Mouse (Mus musculus) skeletal muscle tissue, adult 2 months (tissue): Measurements from ENCODE around the gene Etfb.
"Not testable (repeated sequence)": the region's sequence is repeated elsewhere in the genome, so short reads cannot be mapped to it uniquely, and the experiment has no call there.

Experiments
- DNase-seq: peaks from one replicate; pipeline ENCODE4 v3.0.0-alpha.2; 2012; ENCODE audit warnings: low read depth, low spot score

Etfb gene

DNA sequence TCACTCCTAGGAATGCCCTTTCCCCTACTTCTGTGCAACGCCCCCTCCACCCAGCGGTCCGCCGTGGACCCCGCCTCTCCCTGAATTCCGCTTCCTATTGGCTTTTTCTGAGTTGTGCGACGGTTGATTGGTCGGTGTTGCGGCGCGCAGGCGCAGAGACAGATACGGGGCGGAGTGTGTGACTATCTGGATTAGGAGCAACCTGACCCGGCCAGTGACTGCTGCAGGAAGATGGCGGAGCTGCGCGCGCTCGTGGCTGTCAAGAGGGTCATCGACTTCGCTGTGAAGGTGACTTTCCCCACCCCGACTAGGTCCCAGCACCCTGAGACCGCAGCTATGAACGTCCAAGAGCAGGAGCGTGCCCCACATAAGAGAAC, at the start of gene Etfb, which contains the start of gene Gm45233:
TSS of gene Etfb (plus strand) at position 167 of the 377 bp plus-strand sequence.
TSS of gene Gm45233 (plus strand) at position 212 of the 377 bp plus-strand sequence.
- peak; percentile 98 for DNase-seq

DNA sequence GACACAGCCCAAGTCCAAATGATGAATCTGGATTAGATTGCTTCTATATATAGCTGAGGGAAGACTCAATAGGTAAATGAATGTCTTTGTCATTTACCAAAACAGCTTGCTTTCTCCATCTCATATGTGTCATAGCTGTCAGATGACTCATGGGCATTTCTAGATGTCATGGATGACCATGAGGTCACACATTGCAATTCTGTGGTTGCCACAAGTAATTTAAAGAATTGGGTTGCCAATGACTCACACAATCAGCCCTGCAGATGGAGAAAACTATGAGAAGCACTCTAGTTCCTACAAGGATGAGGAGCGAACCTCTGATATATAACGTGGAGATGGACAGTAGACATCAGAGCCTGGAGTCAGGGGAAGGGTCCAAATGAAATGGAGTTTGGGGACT, 44.4 kb upstream of the Etfb start:
- DNase-seq = no peak

DNA sequence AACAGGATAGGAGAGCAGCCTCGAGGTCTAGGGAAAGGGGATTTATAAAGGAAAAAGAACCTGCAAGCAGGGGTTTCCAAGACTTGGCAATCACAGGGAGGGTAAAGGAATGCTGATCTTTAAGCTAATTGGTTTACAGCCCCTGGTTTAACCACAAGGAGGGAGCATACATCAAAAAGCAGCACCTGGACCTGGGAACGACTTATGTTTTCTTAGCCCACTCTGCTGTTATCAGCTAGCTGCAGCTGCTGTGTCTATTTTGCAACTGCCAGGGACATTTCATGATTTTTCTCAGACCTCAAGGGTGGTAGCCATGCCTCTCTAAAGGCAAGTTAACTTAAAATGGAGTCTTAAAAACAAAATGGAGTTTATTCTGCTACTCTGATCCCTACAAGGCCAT, 41.2 kb upstream of the Etfb start:
- no peak for DNase-seq

DNA sequence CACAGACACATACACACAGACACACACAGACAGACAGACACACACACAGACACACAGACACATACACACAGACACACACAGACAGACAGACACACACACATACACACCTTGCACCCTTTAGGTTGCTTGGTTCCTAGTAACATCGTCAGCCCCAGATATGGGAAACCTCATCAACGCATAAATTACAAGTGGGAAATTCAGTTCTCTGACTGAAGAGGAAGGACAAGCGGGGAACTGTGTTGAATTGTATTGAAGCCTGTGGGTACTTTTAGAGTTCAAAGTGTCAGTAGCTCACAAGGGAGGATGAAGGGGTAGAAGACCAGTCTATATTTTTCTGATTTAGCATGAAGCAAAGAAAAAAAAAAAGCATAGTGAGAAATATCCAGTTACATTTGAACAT, 36.3 kb upstream of the Etfb start:
- DNase-seq = no peak

DNA sequence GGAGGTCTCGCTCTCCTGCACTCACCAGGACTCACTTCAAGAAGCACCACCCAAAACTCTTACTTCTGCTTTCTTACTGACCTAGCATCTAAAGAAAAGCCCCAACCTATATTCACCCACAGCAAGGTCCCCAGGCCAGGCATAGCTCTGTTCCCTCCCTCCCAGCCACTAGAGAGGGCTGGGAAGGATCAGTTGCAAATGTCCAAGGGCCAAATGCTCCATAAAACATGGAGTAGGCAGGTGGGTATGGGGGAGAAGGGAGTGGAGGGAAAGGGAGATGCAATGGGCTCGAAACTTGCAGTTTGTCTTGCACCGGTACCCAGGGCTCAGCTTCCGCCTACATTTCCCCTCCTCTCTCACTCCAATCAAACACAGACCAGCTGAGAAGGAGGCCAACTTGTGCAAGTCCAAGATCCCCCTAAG, 35.7 kb upstream of the Etfb start, which contains the start of gene Siglecg:
TSS of gene Siglecg (plus strand) at position 74 of the 423 bp plus-strand sequence.
- DNase-seq = no peak

DNA sequence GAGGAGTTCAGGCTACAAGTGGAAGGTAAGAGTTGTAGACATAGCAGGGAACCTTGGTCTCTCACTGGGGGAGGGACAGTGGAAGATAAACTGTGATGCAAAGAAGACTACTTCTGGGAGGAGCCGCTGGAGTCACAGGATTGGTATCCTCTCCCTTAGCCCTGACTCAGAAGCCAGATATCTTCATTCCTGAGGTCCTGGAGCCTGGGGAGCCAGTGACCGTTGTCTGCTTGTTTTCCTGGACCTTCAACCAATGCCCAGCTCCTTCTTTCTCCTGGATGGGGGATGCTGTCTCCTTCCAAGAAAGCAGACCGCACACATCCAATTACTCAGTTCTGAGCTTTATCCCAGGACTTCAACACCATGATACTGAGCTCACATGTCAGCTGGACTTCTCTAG, 34.8 kb upstream of the Etfb start:
- no peak for DNase-seq

DNA sequence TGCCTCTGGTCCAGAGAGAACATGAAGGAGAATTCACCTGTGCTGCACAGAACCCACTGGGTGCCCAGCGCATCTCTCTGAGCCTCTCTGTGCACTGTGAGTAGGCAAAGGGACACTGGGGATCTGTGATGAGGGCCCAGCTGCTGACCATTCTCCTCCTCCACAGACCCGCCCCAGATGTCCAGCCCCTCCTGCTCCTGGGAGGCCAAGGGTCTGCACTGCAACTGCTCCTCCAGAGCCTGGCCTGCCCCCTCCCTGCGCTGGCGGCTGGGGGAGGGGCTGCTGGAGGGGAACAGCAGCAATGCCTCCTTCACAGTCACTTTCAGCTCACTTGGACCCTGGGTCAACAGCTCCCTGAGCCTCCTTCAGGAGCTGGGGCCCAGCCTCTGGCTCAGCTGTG, 32.2 kb upstream of the Etfb start:
- not testable (repeated sequence) for DNase-seq

DNA sequence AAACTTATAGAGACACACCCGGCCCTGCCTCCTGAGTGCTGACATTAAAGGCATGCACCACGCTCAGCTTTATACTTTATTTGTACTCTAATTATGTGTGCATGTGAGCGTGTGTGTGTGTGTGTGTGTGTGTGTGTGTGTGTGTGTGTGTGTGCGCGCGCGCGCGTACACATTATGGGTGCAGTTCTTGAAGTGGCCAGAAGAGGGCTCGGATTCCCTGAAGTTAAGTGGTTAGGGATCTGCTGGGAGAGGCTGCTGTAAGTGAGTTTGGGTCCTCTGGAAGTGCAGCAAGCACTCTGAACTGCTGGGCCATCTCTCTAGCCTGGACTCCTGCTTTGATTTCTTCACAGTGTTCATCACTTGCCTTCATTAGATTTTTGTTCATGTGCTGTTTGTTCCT, 26.6 kb upstream of the Etfb start:
- no peak for DNase-seq

DNA sequence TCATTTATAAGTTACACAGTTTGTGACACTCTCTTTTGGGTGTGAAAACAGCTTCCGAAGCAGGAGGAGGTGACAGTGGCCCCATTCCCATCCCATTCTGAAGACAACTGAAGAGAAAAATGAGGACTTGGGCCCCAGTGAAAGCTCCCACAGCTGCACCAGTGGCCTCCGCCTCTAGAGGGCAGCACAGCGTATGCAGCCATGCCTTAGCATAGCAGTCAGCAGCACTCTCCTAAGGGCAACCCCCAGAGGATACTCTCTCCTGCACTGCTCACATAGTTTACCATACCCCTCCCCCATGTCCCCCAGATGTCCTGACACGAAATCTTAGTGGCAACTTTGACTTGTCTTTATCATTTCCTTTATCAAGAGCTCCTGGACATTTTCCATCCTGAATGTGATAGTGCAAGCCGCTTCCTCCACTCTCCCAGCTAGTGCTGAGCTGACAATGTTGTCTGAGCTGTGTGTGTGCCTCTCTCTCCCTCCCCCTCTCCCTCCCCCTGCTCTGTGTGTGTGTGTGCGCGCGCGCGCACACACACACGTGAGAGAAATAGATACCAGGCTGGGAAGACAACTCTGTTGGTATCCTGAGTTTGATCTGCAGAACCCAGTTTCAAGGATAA, 20.8 kb upstream of the Etfb start:
- peak; percentile 58 for DNase-seq

DNA sequence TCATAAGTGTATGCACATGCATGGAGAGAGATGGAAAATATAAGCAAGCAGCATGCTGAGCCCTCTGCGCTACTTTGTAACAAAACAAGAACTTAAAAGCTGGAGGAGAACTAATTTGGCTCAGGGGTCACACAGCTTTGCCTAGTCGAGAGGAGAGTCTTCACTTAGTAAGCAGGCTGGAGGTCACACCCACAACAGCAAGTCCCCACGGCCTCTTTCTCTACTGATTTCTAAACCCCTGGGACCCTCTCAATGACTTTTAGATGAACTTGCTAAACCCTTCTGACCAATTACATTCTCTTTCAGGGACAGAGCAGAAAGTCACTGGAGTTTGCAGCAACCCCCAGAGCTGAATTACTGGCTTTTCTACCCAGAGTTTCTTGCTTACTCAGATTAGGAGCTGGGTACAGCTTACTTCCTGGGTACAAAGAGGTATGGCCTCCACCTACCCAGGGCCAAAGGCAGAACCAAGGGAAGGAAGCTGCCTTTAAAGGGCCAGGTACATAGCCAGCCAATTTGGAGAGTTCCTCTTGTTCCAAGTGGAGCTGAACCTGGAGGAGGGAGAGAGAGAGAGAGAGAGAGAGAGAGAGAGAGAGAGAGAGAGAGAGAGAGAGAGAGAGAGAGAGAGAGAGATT, 19.8 kb upstream of the Etfb start:
- DNase-seq = no peak

DNA sequence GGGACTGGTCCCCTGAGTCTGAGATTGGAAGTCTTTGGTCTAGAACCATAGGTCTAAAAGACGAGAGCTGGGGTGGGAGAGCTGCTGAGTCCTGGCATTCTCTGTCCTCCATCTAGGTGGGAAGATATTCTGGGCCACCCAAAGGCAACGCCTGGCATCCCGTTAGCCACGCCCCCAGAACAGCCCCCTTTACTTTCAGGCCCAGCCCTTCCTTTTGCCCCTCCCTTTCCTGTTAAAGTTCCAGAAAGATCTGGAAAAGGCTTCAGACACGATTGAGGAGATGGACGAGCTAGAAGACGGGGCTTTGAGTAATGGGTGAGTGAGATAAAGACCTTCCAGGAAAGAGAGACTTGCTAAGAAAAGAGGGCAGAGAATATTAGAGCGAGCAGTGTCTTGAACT, 16.5 kb upstream of the Etfb start, which contains the start of gene Lim2:
TSS of gene Lim2 (plus strand) at position 265 of the 400 bp plus-strand sequence.
- no peak for DNase-seq

DNA sequence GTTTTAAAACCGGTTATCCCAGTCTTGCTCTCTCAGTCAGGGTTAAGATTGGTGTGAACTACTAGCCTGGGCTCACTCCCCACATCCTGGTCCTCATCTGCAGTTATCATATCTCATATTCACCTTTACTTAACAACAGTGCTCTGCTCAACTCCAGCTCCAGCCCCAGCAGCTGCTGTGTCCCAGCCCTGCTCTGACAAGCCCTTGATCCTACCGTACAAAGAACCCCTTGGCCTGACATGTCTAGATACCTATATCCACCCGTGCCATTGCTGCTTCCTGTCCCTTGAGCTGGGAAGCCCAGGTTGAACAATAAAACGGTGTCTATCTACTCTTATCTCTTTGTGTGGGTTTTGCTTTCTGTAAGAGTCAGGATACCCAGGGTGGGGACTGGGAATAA, 14.4 kb upstream of the Etfb start:
- no peak for DNase-seq

DNA sequence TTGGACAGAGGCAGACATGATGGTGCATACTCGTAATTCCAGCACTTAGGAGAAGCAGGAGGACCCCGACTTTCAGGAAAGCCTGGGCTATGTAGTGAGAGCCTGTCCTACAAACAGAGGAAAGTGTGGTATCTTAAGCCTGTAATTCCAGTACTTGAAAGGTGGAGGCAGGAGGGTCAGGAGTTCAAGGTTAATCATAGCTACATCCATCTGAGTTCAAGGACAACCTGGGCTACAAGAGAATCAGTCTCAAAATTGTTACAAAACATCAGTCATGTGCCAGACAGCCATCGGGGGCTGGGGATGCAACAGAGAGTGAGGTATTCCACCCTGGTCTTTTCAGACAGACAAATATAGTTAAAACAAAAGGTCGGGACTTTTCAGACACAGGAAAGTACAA, 11.0 kb upstream of the Etfb start:
- no peak for DNase-seq

DNA sequence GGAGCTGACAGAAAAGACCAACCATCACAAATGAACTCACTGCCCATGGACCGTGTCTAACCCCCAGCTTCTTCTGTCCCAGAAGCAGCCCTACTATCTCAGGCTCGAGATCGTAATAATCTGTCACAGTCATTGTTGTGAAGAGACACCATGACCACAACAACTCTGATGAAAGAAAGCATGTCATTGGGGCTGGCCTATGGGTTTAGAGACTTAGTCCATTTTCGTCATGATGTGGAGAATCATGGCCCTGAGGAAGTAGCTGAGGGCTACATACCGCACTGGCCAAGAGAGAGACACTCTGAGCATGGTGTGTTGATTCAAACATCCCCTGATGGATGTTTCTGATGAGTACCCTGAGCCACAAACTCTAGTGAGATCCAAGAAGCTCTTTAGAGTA, 9.2 kb upstream of the Etfb start:
- DNase-seq = no peak

DNA sequence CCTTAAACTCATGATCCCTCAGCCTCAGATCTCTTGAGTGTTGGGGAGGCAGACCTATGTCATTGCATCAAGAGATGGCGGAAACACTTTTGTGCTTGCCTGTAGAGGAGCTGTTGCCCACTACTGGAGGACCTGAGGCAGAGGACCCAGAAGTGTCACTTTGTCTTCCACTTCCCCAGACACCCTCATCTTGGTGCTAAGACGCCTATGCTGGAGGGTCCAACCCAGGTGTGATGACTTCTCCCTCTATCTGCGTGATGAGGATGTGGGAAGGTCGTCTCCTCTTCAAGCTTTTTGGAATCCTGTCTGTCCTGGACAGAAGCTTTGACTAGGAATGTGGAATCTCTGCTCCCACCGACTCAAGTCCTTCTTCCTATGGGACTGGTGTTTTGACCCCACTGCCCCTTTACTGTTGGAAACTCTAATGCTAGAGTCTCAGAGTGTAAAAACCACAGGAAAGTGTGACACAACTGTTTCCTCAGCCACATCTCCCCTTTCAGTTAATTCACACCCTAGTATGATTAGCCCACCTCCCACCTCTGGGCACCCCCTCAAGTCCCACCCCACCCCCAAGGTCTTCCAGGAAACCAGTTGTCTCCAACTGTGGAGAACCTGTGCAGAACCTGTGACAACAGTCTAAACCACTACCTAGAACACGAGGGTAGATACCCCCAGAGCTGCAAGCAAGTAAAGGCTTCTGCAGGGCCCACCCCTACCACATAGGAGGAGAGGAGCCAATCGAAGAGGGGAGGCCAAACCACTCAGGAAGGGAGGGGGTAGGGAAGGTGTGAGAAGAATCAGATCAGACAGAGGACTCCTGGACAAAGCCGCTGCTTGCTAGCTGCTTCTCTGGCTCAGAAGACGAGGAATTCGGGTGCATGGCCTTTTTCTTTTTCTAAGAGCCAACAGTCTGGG, 7.3 kb upstream of the Etfb start, which contains the start of gene Nkg7:
TSS of gene Nkg7 (plus strand) at position 733 of the 915 bp plus-strand sequence.
- DNase-seq = no peak

DNA sequence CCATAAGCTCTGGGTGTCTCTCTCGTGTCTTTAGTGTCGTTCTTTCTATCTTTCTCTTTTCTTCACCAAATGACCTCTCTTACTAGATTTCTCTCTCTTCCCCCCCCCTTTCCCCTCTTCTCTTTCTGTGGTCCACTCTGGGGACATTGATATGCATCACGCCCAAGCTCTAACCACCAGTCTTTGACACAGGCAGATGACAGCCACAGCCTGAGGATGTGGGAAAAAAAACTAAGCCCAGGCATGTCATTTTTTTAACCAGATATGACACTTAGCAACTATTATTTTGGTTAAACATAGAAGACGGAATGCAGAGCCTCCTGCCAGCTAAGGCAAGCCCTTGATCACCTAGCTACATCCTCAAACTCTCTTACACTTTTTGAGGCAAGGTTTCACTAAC, 5.3 kb upstream of the Etfb start:
- DNase-seq = no peak

DNA sequence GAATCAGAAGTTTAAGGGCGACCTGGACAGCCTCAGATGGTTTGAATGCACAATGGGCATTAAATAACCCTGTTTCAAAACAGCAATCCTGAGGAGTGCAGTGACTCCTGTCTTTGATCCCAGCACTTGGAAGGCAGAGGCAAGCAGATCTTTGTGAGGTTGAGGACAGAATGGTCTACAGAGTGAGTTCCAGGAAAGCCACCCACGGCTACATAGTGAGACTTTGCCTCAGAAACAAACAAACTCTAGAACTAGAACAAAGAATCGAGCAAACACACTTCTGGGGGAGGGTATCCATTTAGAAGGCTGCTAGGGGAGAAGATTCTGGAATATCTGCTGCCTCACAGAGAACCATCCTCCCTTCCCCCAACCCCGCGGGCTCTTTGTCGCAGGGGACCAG, 3.4 kb upstream of the Etfb start, which contains the start of gene Cldnd2:
TSS of gene Cldnd2 (plus strand) at position 301 of the 400 bp plus-strand sequence.
- DNase-seq = no peak

DNA sequence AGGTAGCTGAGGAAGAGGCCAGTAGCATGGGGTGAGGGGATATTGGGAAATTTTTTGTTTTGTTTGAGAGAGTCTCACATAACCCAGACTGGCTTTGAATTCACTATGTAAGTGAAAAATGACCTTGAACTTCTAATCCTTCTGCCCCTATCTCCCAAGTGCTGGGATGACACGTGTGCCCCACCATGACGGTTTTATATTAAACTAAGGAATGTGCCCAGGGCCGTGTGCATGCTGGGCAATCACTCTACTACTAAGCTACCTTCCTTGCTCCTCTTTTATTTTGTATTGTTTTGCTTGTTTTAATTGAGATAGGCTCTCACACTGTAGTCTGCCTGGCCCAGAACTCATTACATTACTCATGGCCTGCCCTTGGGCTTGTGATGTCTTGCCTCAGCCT, 2.8 kb upstream of the Etfb start:
- no peak for DNase-seq

DNA sequence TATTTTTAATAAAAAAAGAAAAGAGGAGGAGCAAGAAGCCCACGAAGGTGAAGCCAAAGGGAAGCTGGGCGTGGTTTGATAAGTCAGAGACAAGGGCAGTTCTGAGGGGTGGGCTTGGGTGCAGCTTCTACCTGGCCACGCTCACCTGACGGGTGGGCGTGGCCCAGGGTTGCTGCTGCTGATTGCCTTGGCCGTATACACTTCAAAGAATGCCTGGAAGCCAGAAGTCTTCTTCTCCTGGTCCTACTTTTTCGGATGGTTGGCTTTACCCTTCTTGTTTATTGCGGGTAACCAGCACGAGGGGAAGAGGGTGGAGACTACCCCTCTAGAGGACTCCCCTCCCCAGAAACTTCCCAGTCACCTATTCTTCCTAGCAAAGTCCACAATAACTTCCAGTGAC, 1.2 kb upstream of the Etfb start:
- no peak for DNase-seq

DNA sequence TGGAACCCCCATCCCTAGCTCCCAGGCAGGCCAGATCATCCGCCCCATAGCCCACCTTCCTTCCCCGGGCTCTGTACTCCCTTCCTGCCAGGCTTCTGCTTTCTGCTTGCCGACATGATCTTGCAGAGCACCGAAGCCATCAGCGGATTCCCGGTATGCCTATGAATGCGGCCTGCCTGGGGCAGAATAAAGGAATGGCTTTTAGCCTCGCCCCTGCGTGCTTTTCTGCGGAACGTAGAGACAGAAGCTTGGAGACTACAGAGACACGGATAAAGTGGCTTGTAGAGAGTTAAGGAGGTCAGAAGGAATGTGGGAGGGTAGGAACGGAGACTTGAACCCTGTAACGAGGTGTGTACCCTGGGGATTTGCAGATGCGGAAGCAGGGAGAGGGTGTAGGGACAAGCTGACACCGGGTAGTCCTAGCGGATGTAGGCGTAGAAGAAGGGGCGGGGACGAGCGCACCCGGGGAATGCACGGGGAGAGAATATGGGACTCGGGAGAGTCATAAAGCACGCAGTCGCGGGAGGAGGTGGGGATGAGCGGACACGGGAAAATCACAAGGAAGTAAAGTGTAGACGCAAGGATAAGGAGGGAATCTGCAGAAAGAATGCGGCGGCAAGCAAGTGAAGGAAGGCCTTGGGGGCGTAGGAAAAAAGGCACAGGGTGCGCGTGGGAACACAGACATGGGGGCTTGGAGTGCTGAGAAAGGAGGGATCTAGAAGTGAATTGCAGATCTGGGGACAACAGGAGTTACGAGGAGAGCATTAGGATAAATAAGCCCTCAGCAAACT, 562 bp upstream of the Etfb start:
- peak; percentile 83 for DNase-seq

DNA sequence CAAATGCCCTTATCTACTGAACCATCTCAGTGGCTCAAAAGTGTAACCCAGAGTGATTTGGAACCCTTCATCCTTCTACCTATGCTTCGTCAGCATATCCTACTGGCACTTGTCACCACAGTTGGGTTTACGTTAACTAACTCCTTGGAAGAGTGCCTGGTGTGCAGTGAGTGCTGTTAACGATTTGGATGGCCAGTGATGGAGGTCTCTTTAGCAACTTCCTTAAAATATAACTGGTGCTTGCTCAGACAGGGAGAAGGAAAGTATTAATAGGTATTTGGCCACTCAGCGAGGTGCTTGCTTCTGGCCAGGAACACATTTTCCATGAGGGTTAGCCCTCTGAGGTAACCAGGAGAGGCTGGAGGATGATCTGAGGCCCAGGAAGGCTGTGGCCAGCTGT, 3.9 kb downstream of the Etfb start:
- no peak for DNase-seq
